Mouse (Mus musculus) frontal cortex, adult 2 months (tissue): ENCODE data around the gene Stoml3. TPM values are rescaled to one million over a fixed set of nuclear protein-coding genes. Genes with fewer than 3 reads are reported as not detected.

ENCODE experiments used
- DNase-seq, 2 experiments: peaks; one replicate each; pipeline ENCODE4 v3.0.0; 2022; ENCODE audit warnings: low spot score in 1 of 2; ENCODE audit errors: extremely low spot score in 1 of 2
- polyA plus RNA-seq: library from polyadenylated mRNA; depleted of rRNA; stranded (reverse); fragments of >200 nt; gene quantifications from 2 replicates; pipeline ENCODE4 v1.2.3, GENCODE M21; 2012; rRNA removed

The Stoml3 gene
- polyA plus RNA-seq: 12.9 and 24.9 TPM in 2 replicates

GRCm38 (mm10) chr3:53488353-53488752 is at the start of gene Stoml3:
Stoml3 (plus strand) TSS chr3:53488653.
- DNase-seq: no peak

GRCm38 (mm10) chr3:53445540-53445939 is 42.9 kb upstream of the Stoml3 start:
- no peak for DNase-seq

- DNase-seq: no peak
Measured at GRCm38 (mm10) chr3:53446801-53447200, 41.7 kb upstream of the Stoml3 start.

- peak; percentile 53 to 91 for DNase-seq
Measured at GRCm38 (mm10) chr3:53448208-53448607, 40.2 kb upstream of the Stoml3 start.

- DNase-seq: no peak
Measured at GRCm38 (mm10) chr3:53450666-53451065, 37.8 kb upstream of the Stoml3 start.

- DNase-seq: no peak
Measured at GRCm38 (mm10) chr3:53452351-53452750, 36.1 kb upstream of the Stoml3 start.

- DNase-seq: no peak
Measured at GRCm38 (mm10) chr3:53453346-53453745, 35.1 kb upstream of the Stoml3 start.

GRCm38 (mm10) chr3:53454005-53454404 is 34.4 kb upstream of the Stoml3 start:
- no peak for DNase-seq

- no peak for DNase-seq
Measured at GRCm38 (mm10) chr3:53454561-53454960, 33.9 kb upstream of the Stoml3 start.

GRCm38 (mm10) chr3:53454984-53455383 is 33.5 kb upstream of the Stoml3 start:
- DNase-seq: no peak

- no peak for DNase-seq
Measured at GRCm38 (mm10) chr3:53457750-53458149, 30.7 kb upstream of the Stoml3 start.

- no peak for DNase-seq
Measured at GRCm38 (mm10) chr3:53460106-53460505, 28.3 kb upstream of the Stoml3 start.

- no peak for DNase-seq
Measured at GRCm38 (mm10) chr3:53462701-53463045, 25.8 kb upstream of the Stoml3 start.

- peak; percentile 93 to 97 for DNase-seq
Measured at GRCm38 (mm10) chr3:53463046-53463764, 25.2 kb upstream of the Stoml3 start, which contains the start of the genes Nhlrc3 and Proser1. Nhlrc3 (minus strand) TSS chr3:53463332. Proser1 (plus strand) TSS chr3:53463666.

GRCm38 (mm10) chr3:53463765-53464114 is 24.7 kb upstream of the Stoml3 start:
- no peak for DNase-seq

- peak in 1 of 2 experiments; percentile 19 for DNase-seq
Measured at GRCm38 (mm10) chr3:53464146-53464698, 24.2 kb upstream of the Stoml3 start.

GRCm38 (mm10) chr3:53465330-53465729 is 23.1 kb upstream of the Stoml3 start:
- no peak for DNase-seq

- no peak for DNase-seq
Measured at GRCm38 (mm10) chr3:53466481-53466880, 22.0 kb upstream of the Stoml3 start.

- no peak for DNase-seq
Measured at GRCm38 (mm10) chr3:53467356-53467755, 21.1 kb upstream of the Stoml3 start.

GRCm38 (mm10) chr3:53469650-53470049 is 18.8 kb upstream of the Stoml3 start:
- DNase-seq: no peak

GRCm38 (mm10) chr3:53472061-53472460 is 16.4 kb upstream of the Stoml3 start:
- no peak for DNase-seq

GRCm38 (mm10) chr3:53474179-53474578 is 14.3 kb upstream of the Stoml3 start:
- DNase-seq: no peak
